Mouse (Mus musculus): ENCODE results near the gene Ucn.

- TF ChIP-seq CTCF (IDR thresholded peaks at IDR 0.05; ENCODE audit: insufficient read depth, low read length) (no peak), POLR2A (IDR thresholded peaks at IDR 0.05; ENCODE audit: borderline replicate concordance, extremely low read depth, low read depth, low read length) (no peak)
Observed at GRCm38 (mm10) chr5:31094799-31095691, 43.6 kb downstream of the Ucn start.
